Mouse (Mus musculus): ENCODE results near the gene Gm8374. TPM values are rescaled to one million over a fixed set of nuclear protein-coding genes. Genes with fewer than 3 reads are reported as not detected.

The Gm8374 gene
- polyA plus RNA-seq (2012; rRNA removed; ENCODE audit: low replicate concordance): not detected in 2 replicates

GRCm38 (mm10) chr14:7365034-7365433, at the start of gene Gm8374:
TSS of gene Gm8374 (minus strand) at chr14:7365134.

GRCm38 (mm10) chr14:7332295-7332694, 32.6 kb downstream of the Gm8374 start, which contains the start of gene Gm5797:
TSS of gene Gm5797 (minus strand) at chr14:7332395.

GRCm38 (mm10) chr14:7314661-7315060, 50.3 kb downstream of the Gm8374 start, which contains the start of gene Gm3739:
TSS of gene Gm3739 (minus strand) at chr14:7315049.

Other genes with a start within 250 kb of the Gm8374 start
- not detected in 2 replicates for gene Gm6676, start 239.7 kb downstream of the Gm8374 start, polyA plus RNA-seq (2012; rRNA removed; ENCODE audit: low replicate concordance)
- 0.09 and 0.64 TPM in 2 replicates for gene Gm3512, start 190.6 kb downstream of the Gm8374 start, polyA plus RNA-seq (2012; rRNA removed; ENCODE audit: low replicate concordance)
- not detected in 2 replicates for gene Gm16434, start 170.6 kb downstream of the Gm8374 start, polyA plus RNA-seq (2012; rRNA removed; ENCODE audit: low replicate concordance)
- gene Gm3727, start 100.4 kb downstream of the Gm8374 start, polyA plus RNA-seq (2012; rRNA removed; ENCODE audit: low replicate concordance): not detected in 2 replicates
- gene Gm3739, start 50.1 kb downstream of the Gm8374 start, polyA plus RNA-seq (2012; rRNA removed; ENCODE audit: low replicate concordance): 0.21 and 0.23 TPM in 2 replicates
- not detected in 2 replicates for gene Gm5797, start 32.7 kb downstream of the Gm8374 start, polyA plus RNA-seq (2012; rRNA removed; ENCODE audit: low replicate concordance)
- gene Gm3755, start 85.8 kb upstream of the Gm8374 start, polyA plus RNA-seq (2012; rRNA removed; ENCODE audit: low replicate concordance): not detected in 2 replicates
- 0.06 TPM in 1 of 2 replicates, not detected in the other for gene Gm3752, start 118.6 kb upstream of the Gm8374 start, polyA plus RNA-seq (2012; rRNA removed; ENCODE audit: low replicate concordance)
- 0.23 and 0.86 TPM in 2 replicates for gene Gm3558, start 203.4 kb upstream of the Gm8374 start, polyA plus RNA-seq (2012; rRNA removed; ENCODE audit: low replicate concordance)
- not detected in 2 replicates for gene Gm10338, start 230.5 kb upstream of the Gm8374 start, polyA plus RNA-seq (2012; rRNA removed; ENCODE audit: low replicate concordance)

Measured in subcutaneous adipose tissue, adult 2 months (tissue).